Mouse (Mus musculus): ENCODE measurements around the gene Olfr199.
"Not testable (repeated sequence)": the region's sequence is repeated elsewhere in the genome, so short reads cannot be mapped to it uniquely, and the experiment has no call there.

Olfr199 gene

DNA sequence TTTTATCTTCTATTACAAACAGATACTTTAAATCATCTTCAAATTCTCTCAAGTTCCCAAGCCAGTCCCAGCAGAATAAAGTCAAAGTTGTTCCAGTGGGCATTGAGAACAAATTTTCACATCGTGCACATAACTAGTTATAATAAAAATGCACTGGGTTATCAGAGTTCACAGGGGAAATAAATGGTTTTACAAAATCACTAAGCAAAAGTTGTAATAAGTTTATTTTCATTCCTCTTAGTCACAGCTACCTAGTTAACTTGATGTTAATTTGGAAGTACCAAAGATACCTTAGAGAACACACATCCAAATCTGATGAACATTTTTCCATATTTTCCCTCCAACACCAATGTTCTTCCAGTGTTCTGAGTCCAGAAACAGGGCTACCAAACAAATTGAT is at the start of gene Olfr199:
Olfr199 (minus strand) TSS at position 101 of the 400 bp plus-strand sequence.
- not testable (repeated sequence) for DNase-seq

GRCm38 (mm10) chr16:59269097-59269496 is 49.5 kb upstream of the Olfr199 start:
- not testable (repeated sequence) for DNase-seq

DNA sequence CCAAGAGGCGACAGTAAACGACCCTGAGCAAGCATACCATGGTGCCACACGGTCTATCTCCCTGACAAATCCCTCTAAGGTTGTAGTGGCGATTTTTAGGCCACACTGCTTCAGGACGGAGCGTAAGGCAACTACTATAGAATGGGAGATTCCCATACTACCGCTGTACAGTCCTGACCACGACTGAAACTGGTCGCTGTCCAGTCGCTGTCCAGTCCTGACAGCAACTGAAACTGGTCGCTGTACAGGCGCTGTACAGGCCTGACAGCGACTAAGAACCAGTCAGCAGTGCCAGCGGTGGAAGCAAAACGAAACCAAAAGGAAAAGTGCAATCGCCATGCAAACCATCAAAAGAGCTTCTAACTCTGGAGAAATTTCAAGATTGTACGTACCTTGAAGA is 30.1 kb upstream of the Olfr199 start:
- DNase-seq = no peak

- not testable (repeated sequence) for DNase-seq
Observed at GRCm38 (mm10) chr16:59217861-59218260, 1.7 kb downstream of the Olfr199 start.

DNA sequence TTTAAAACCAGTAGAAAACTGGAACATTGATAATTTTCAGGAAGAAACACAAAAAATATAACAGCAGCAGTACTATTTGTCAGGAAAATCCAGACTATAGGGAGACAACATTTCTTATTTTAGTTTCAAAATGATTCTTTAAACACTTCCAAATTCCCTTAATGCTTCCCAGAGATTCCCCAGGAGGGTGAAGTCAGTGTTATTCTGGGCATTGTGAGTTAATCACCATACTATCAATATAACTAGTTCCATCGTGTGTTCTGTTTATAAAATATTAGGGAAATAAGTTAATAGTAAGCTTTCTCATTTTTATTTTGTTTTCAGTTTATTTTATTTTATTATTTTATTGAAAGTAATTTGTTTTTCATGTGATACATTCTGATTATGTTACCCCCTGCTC is 16.1 kb downstream of the Olfr199 start, which contains the start of gene Olfr198:
Olfr198 (minus strand) TSS at position 101 of the 400 bp plus-strand sequence.
- DNase-seq = not testable (repeated sequence)

GRCm38 (mm10) chr16:59170354-59170753 is 49.2 kb downstream of the Olfr199 start, which contains the start of gene Olfr196:
Gene Olfr196 (minus strand): TSS chr16:59170454.
- no peak for DNase-seq
